ENCODE assay signal across 30 mouse cellular contexts in genomic region chr3:145763642-145763972, GRCm38 (mm10). TPM values are rescaled to one million over a fixed set of nuclear protein-coding genes. Genes with fewer than 3 reads are reported as not detected.
DNase-seq lines count a peak whose midpoint lies in the region; ATAC-seq and TF ChIP-seq lines count a peak whose summit lies in the region.
"Had no signal": no experiment of that assay in that cellular context is flagged by ENCODE, and none has a peak within 500 bp of the region (broad histone marks: within the 10 kb centered on the region; RNA-seq: fewer than 3 reads in every experiment).

No protein-coding gene starts in this region.

- no peak for TF ChIP-seq POLR2A in kidney, adult 2 months (IDR thresholded peaks at IDR 0.05; ENCODE audit: low read depth, low read length)
- no peak for TF ChIP-seq POLR2A in liver, adult 2 months (IDR thresholded peaks at IDR 0.05; ENCODE audit: extremely low read depth, insufficient read depth, low read length)

- no peak for TF ChIP-seq CTCF in kidney, adult 2 months (conservative IDR thresholded peaks at IDR 0.05; ENCODE audit: insufficient read depth, insufficient read length, low read depth, low read length)
- no peak for TF ChIP-seq CTCF in liver, adult 2 months (IDR thresholded peaks at IDR 0.05; ENCODE audit: low read depth, low read length)

- no peak for ATAC-seq in liver, embryonic 15.5 days (ENCODE audit: insufficient read depth)
- no peak for ATAC-seq in midbrain, embryonic 16.5 days
- ATAC-seq: forebrain, embryonic 14.5 days; midbrain, embryonic 15.5 days had no signal

- 0 out of 2 replicates have a peak overlapping the region, but pooled peaks have one; percentile 13 for H3K4me2 ChIP-seq in liver, embryonic 15.5 days
- no peak overlapping the region for H3K4me2 ChIP-seq in midbrain, embryonic 16.5 days (ENCODE audit: low read length)
- H3K4me2 ChIP-seq: embryonic facial prominence, embryonic 12.5 days; heart, embryonic 11.5 days; hindbrain, embryonic 13.5 days; limb, embryonic 13.5 days; lung, embryonic 14.5 days; midbrain, embryonic 15.5 days; neural tube, embryonic 12.5 days had no signal

- H3K79me2 ChIP-seq in liver, adult 2 months (ENCODE audit: control insufficient read depth, insufficient read depth, low read length), result peaks cover 12% of the 10 kb centered on the region; the same call in 1 of the 2 replicates

- H3K9ac ChIP-seq in liver, adult 2 months (ENCODE audit: low read depth, low read length), result no peak overlapping the region
- H3K9ac ChIP-seq in liver, embryonic 15.5 days, result no peak overlapping the region
- H3K9ac ChIP-seq in midbrain, embryonic 16.5 days (ENCODE audit: low read depth, low read length), result no peak overlapping the region
- H3K9ac ChIP-seq: embryonic facial prominence, embryonic 12.5 days; hindbrain, embryonic 13.5 days; limb, embryonic 13.5 days; lung, embryonic 14.5 days; midbrain, embryonic 15.5 days; neural tube, embryonic 12.5 days had no signal

- DNase-seq in kidney, adult 2 months, result peak; percentile 27
- no peak for DNase-seq in kidney, postnatal 36 days
- no peak for DNase-seq in liver, adult 2 months (ENCODE audit: extremely low read depth, low read depth, low spot score)
- no peak for DNase-seq in liver
- no peak for DNase-seq in lung, postnatal 25 days (ENCODE audit: low spot score)
- DNase-seq: adrenal gland, postnatal 14 days; cerebellum, adult 11 months; cerebellum, adult 9-10 months; cerebellum, postnatal 36 days; gastrocnemius, postnatal 25 days; heart, adult 18-20 months; heart, postnatal 36 days; kidney, adult 18-20 months; lung, embryonic 14.5 days; lung, postnatal 14 days; thymus, adult 2 months; thymus, postnatal 36 days had no signal

- H3K4me1 ChIP-seq in kidney, adult 2 months (ENCODE audit: control insufficient read depth, insufficient read depth, low read length), result peaks cover 34% of the 10 kb centered on the region
- peaks cover 27% of the 10 kb centered on the region for H3K4me1 ChIP-seq in liver, adult 2 months (ENCODE audit: control insufficient read depth, insufficient read depth, low read length)
- peaks cover 13% of the 10 kb centered on the region for H3K4me1 ChIP-seq in liver, embryonic 15.5 days (replicated peaks)
- peaks cover 15% of the 10 kb centered on the region for H3K4me1 ChIP-seq in midbrain, embryonic 16.5 days (ENCODE audit: control insufficient read depth, insufficient read depth, low read length)

- no peaks in the 10 kb centered on the region for H3K36me3 ChIP-seq in kidney, adult 2 months (ENCODE audit: control insufficient read depth, insufficient read depth, low read length)
- H3K36me3 ChIP-seq in liver, adult 2 months (ENCODE audit: control insufficient read depth, insufficient read depth, low read length), result no peaks in the 10 kb centered on the region
- no peaks in the 10 kb centered on the region for H3K36me3 ChIP-seq in liver, embryonic 15.5 days (replicated peaks)
- H3K36me3 ChIP-seq in midbrain, embryonic 16.5 days (ENCODE audit: control insufficient read depth, insufficient read depth, low read length), result no peaks in the 10 kb centered on the region
- H3K36me3 ChIP-seq: embryonic facial prominence, embryonic 12.5 days; G1E; hindbrain, embryonic 13.5 days; limb, embryonic 13.5 days; midbrain, embryonic 10.5 days; midbrain, embryonic 15.5 days; neural tube, embryonic 12.5 days had no signal

- 57% methylated on average over 3 of the region's 3 CpGs for WGBS in kidney, adult 2 months
- 89% methylated on average over 3 of the region's 3 CpGs for WGBS in liver, adult 2 months
- 79% methylated on average over 3 of the region's 3 CpGs for WGBS in liver, embryonic 15.5 days (ENCODE audit: insufficient replicate concordance)
- WGBS in midbrain, embryonic 16.5 days, result 96% methylated on average over 3 of the region's 3 CpGs

- H3K27ac ChIP-seq in kidney, adult 2 months (ENCODE audit: insufficient read depth, low read depth, low read length), result peak overlapping the region; percentile 95
- peak overlapping the region; percentile 57 for H3K27ac ChIP-seq in liver, adult 2 months (replicated peaks; ENCODE audit: insufficient read depth, low read depth, low read length)
- H3K27ac ChIP-seq in liver, embryonic 15.5 days (replicated peaks), result peak overlapping the region; percentile 75
- H3K27ac ChIP-seq in midbrain, embryonic 16.5 days (ENCODE audit: low read length), result no peak overlapping the region
- H3K27ac ChIP-seq: embryonic facial prominence, embryonic 12.5 days; hindbrain, embryonic 13.5 days; limb, embryonic 13.5 days; midbrain, embryonic 10.5 days; midbrain, embryonic 15.5 days; neural tube, embryonic 12.5 days had no signal

- H3K9me3 ChIP-seq in liver, embryonic 15.5 days (replicated peaks), result no peaks in the 10 kb centered on the region
- no peaks in the 10 kb centered on the region for H3K9me3 ChIP-seq in midbrain, embryonic 16.5 days (replicated peaks; ENCODE audit: control insufficient read depth, low read length, poor library complexity, severe bottlenecking)
- H3K9me3 ChIP-seq: embryonic facial prominence, embryonic 12.5 days; hindbrain, embryonic 13.5 days; limb, embryonic 13.5 days; midbrain, embryonic 10.5 days; midbrain, embryonic 15.5 days; neural tube, embryonic 12.5 days had no signal

- H3K4me3 ChIP-seq in kidney, adult 2 months (ENCODE audit: insufficient read depth, low read depth, low read length), result no peak overlapping the region
- H3K4me3 ChIP-seq in liver, adult 2 months (ENCODE audit: insufficient read depth, low read depth, low read length), result no peak overlapping the region
- H3K4me3 ChIP-seq in liver, embryonic 15.5 days (replicated peaks), result no peak overlapping the region
- H3K4me3 ChIP-seq in midbrain, embryonic 16.5 days (ENCODE audit: low read depth, low read length), result no peak overlapping the region
- H3K4me3 ChIP-seq: embryonic facial prominence, embryonic 12.5 days; hindbrain, embryonic 13.5 days; limb, embryonic 13.5 days; midbrain, embryonic 10.5 days; midbrain, embryonic 15.5 days; myocyte; neural tube, embryonic 12.5 days had no signal

- no peaks in the 10 kb centered on the region for H3K27me3 ChIP-seq in kidney, adult 2 months (replicated peaks; ENCODE audit: control insufficient read depth, insufficient read depth, low read length)
- H3K27me3 ChIP-seq in liver, adult 2 months (ENCODE audit: control insufficient read depth, insufficient read depth, low read length), result no peaks in the 10 kb centered on the region
- peaks cover 22% of the 10 kb centered on the region for H3K27me3 ChIP-seq in liver, embryonic 15.5 days
- no peaks in the 10 kb centered on the region for H3K27me3 ChIP-seq in midbrain, embryonic 16.5 days (ENCODE audit: control insufficient read depth, insufficient read depth, low read depth, low read length)
- H3K27me3 ChIP-seq: midbrain, embryonic 15.5 days; neural tube, embryonic 12.5 days had no signal

RNA-seq across cellular contexts. Expression of gene Ddah1, which starts 5.1 kb away (rescaled TPM):
- polyA plus RNA-seq in kidney, adult 2 months (2012; rRNA removed), result 143 and 159 TPM in 2 replicates
- 43.1 and 50.7 TPM in 2 replicates for total RNA-seq in liver, adult 2 months (2014; rRNA removed)
- polyA plus RNA-seq in liver, adult 2 months (2012; rRNA removed), result 80.8 and 86.1 TPM in 2 replicates
- 44.5 and 47.4 TPM in 2 replicates for polyA plus RNA-seq in liver, embryonic 15.5 days (2015; fragmentation: Nextera tagmentation; extraction: Ambion mirVana)
- polyA plus RNA-seq in midbrain, embryonic 16.5 days (2015; fragmentation: Nextera tagmentation; extraction: Ambion mirVana), result 151 and 166 TPM in 2 replicates
- total RNA-seq: megakaryocyte progenitor cell, adult 5-6 weeks had no signal
- polyA plus RNA-seq: G1E had no signal
